Mouse (Mus musculus): ENCODE data around the gene Ube2ql1. TPM values are rescaled to one million over a fixed set of nuclear protein-coding genes. Genes with fewer than 3 reads are reported as not detected.

The Ube2ql1 gene
- total RNA-seq, 2 experiments from 2014 or later = not detected

GRCm38 (mm10) chr13:69717860-69718598 is 21.7 kb downstream of the Ube2ql1 start:
- ATAC-seq (replicated peaks; ENCODE audit: low FRiP score, poor library complexity, severe bottlenecking) = no peak

DNA sequence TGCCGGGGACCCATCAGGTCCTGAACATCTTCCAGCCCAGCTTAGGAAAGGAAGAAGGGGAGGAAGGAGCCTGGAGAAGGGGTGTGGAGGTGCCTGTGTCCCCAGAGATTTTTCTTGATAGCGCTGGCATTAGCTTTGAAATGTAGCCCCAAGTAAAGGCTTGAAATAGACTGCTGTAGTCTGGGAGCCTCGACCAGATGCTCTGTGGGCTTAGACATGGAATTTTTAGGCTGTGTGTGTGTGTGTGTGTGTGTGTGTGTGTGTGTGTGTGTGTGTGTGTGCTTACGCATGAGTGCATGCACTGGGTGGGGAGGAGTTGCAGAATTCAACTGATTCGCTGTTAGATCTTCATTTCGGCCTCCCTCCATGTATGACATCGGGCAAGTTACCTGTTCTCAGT is 31.5 kb downstream of the Ube2ql1 start:
- ATAC-seq (replicated peaks; ENCODE audit: low FRiP score, poor library complexity, severe bottlenecking) = no peak

DNA sequence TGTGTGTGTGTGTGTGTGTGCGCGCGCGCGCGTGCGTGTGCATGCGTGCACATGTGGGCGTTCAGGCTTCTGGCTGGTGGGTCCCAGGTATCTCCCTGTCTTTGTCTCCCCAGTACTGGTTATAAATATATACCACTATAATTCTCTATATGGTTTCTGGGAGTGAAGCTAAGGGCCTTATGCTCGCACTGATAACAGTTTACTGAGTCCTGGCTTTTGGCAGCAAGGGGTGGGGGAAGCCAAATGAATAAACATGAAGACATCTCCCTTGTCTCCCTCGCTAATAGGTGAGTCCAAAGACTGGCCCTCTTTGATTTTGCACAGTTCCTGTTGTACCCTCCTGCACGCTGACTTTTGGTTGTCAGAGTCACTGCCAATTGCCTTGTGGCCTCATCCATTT is 32.2 kb downstream of the Ube2ql1 start:
- ATAC-seq (replicated peaks; ENCODE audit: low FRiP score, poor library complexity, severe bottlenecking) = no peak

DNA sequence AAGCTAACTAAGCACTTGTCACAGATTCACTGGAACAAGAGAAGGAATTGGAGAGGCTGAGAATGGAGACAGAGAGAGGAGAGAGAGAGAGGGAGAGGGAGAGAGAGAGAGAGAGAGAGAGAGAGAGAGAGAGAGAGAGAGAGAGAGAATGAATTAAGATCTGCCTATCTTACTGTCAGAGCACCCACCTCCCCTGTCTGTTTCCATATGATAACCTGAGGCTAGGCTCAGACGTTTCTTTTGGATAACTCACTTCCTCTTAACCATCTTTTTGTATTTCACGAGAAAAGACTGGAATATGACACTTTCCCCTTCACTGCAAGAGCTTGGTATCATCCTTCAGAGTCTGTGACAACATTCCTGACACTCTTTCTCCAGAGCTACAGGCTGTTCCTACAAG is 32.8 kb downstream of the Ube2ql1 start:
- no peak for ATAC-seq (replicated peaks; ENCODE audit: low FRiP score, poor library complexity, severe bottlenecking)

- ATAC-seq (replicated peaks; ENCODE audit: low FRiP score, poor library complexity, severe bottlenecking) = no peak
Measured at GRCm38 (mm10) chr13:69703505-69703904, 36.2 kb downstream of the Ube2ql1 start.

GRCm38 (mm10) chr13:69701397-69701796 is 38.3 kb downstream of the Ube2ql1 start:
- no peak for ATAC-seq (replicated peaks; ENCODE audit: low FRiP score, poor library complexity, severe bottlenecking)

DNA sequence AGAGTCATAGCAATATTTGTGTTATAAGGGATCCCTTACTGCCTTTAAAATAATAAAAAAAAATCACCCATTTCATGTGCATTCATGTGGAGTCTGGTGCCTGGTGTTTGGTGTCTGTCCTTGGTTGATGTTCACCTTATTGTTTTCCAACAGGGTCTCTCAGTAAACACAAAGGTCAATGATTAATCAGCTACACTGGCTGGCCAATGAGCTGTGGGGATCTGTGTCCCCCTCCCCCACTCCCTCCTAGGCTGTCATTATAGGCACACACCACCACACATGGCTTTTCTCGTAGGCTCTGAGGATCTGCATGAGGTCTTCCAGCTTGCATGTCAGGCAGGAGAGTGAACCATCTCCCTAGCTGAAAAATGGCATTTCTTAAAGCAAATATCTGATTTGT is 38.9 kb downstream of the Ube2ql1 start:
- ATAC-seq (replicated peaks; ENCODE audit: low FRiP score, poor library complexity, severe bottlenecking) = no peak

- ATAC-seq (replicated peaks; ENCODE audit: low FRiP score, poor library complexity, severe bottlenecking) = no peak
Measured at GRCm38 (mm10) chr13:69696333-69696991, 43.2 kb downstream of the Ube2ql1 start.

DNA sequence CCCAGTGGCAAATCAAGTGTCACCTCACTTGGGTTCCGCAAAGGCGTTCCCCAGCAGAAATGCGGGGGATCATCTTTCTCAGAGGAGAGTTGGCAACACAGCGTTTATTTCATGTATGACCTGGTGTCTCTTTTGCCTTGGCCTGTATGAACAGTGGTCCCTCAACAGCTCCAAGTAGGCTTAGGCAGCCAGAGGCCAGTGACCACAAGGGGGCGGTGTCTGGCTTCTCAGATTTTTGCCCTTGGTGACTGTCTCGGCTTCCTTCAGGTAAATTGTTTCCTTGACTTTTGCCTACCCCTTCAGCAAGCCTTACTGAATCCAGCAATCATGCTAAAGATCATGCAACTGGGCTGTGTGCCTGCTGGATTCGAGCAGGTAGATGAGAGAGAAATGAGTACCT is 48.6 kb downstream of the Ube2ql1 start:
- ATAC-seq (replicated peaks; ENCODE audit: low FRiP score, poor library complexity, severe bottlenecking) = no peak

GRCm38 (mm10) chr13:69687023-69687422 is 52.7 kb downstream of the Ube2ql1 start:
- ATAC-seq (replicated peaks; ENCODE audit: low FRiP score, poor library complexity, severe bottlenecking) = no peak

- ATAC-seq (replicated peaks; ENCODE audit: low FRiP score, poor library complexity, severe bottlenecking) = no peak
Measured at GRCm38 (mm10) chr13:69685406-69685818, 54.3 kb downstream of the Ube2ql1 start.

DNA sequence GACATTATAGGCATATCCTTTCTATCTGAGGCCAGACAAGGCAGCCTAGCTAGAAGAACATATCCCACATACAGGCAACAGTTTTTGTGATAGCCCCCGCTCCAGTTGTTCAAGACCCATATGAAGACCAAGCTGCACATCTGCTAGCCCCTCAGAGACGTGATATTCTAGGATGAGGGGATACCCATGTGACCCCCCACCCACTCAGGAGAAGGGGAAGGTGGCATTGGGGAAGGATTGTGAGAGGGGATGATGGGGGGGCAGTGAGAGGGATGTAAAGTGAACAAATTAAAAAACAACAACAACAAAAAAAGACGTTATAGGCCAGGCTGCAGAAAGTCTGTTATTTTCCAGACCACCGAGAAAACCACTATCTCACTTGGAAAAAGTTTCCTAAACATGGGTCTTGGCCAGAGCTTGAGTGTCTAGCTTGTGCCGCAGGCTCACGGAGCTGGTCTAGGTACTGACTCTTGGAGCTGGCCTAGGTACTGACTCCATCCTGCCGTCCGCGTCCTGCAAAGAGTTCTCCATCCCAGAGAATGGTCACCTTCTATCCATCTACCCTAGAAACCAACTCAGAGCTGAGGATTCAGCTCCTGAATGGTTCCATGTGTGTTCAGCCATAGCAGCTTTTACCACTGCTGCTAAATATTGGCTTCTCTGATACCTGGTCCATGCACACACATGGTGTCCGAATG is 65.6 kb downstream of the Ube2ql1 start:
- no peak for ATAC-seq (replicated peaks; ENCODE audit: low FRiP score, poor library complexity, severe bottlenecking)

DNA sequence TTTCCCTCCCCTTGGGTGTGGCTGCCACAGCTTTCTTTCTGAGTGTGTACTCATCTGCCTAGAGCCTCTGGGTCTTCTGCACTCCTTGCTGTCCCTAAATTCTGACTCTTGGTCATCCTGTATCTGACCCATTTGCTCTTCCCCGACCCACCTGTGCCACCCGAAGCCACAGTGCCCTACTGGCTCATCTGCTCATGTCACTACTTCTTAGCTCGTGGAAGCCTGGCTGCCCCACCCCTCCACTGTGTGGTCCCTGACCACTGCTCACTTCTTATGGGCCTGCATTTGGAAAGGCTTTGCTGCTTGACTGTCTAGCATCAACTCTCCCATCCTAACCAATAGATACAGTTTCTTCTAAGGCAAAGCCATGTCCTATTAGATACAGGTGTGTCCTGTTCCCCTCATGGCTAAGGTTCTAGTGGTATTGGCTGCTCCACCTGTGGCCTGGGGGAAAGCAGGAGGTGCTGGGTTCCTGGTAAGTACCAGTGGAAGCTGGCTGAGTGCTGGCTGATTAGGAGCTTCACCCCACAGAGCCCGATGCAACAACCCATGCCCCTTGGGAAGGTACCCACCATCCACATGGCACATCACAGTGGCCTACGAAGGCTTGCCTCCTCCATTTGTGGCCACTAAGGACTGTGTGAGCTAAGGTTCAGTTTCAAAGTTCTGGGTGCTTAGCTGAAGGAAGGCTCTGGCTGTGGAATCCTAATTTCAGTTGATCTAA is 66.3 kb downstream of the Ube2ql1 start:
- ATAC-seq (replicated peaks; ENCODE audit: low FRiP score, poor library complexity, severe bottlenecking) = no peak

- ATAC-seq (replicated peaks; ENCODE audit: low FRiP score, poor library complexity, severe bottlenecking) = no peak
Measured at GRCm38 (mm10) chr13:69672565-69672964, 67.1 kb downstream of the Ube2ql1 start.

- ATAC-seq (replicated peaks; ENCODE audit: low FRiP score, poor library complexity, severe bottlenecking) = no peak
Measured at GRCm38 (mm10) chr13:69672121-69672520, 67.6 kb downstream of the Ube2ql1 start.

DNA sequence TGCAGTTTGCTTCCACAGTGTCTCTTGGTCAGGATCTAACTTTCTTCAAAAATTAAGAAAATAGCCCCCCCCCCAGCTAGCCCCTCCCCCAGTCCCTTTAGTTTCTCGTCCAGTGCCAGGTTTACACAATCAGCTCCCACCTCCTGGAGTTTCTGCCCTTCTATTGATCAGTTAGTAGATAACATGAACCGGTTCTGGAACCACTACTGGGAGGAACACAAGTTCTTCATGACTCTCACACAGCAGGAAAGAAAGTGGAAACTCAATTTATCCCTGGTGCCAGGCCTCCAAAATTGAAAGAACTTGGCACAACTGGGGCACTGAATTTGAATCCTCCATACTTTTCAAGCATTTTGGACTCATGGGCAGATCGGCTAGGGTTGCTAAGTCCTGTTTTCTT is 85.2 kb downstream of the Ube2ql1 start:
- ATAC-seq (replicated peaks; ENCODE audit: low FRiP score, poor library complexity, severe bottlenecking) = no peak
